Mouse (Mus musculus): ENCODE data around the gene Lamc2. TPM values are rescaled to one million over a fixed set of nuclear protein-coding genes. Genes with fewer than 3 reads are reported as not detected.
"Not testable (repeated sequence)": the region's sequence is repeated elsewhere in the genome, so short reads cannot be mapped to it uniquely, and the experiment has no call there.

Gene Lamc2
- polyA plus RNA-seq, 1 experiment from 2014 or later = 0.47 TPM

- Histone ChIP-seq H3K4me3 (replicated peaks) (no peak overlapping the region), H3K27me3 (peaks cover 28% of the 10 kb centered on the region; the same call in 1 of the 2 replicates), H3K9me3 (no peaks in the 10 kb centered on the region), H3K4me1 (no peaks in the 10 kb centered on the region; the same call in 1 of the 2 replicates), H3K9ac (no peak overlapping the region), H3K27ac (no peak overlapping the region), H3K4me2 (no peak overlapping the region), H3K36me3 (replicated peaks) (no peaks in the 10 kb centered on the region)
- WGBS = 87% methylated on average over 2 of the region's 2 CpGs
- ATAC-seq (ENCODE audit: low FRiP score) = no peak
These were observed 96.2 kb downstream of the Lamc2 start for GRCm38 (mm10) chr1:153090081-153090480.

DNA sequence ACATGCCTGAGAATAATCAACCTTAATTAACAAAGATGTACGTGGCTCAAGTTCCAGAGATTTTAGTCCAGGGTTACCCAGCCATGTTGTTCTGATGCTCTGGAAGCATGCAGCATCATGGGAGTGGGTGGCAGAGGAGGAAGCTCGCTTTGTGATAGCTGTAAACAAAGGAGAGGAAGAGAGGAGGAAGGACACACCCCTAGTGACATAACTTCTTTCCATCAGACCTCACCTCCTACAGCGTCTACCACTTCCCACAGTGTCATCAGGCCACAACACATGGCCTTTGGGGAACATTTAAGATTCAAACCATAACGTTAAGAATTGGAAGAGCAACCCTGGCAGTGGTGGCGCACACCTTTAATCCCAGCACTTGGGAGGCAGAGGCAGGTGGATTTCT lies 98.5 kb downstream of the Lamc2 start:
- H3K4me1 ChIP-seq = no peaks in the 10 kb centered on the region; the same call in 1 of the 2 replicates
- no peak overlapping the region for H3K27ac ChIP-seq
- no peak overlapping the region for H3K4me2 ChIP-seq
- no peak overlapping the region for H3K9ac ChIP-seq
- H3K36me3 ChIP-seq (replicated peaks) = no peaks in the 10 kb centered on the region
- no peaks in the 10 kb centered on the region for H3K9me3 ChIP-seq
- 85% methylated on average over 5 of the region's 5 CpGs for WGBS
- no peak for ATAC-seq (ENCODE audit: low FRiP score)
- 0 out of 2 replicates have a peak, but pooled peaks cover 19% of the 10 kb centered on the region for H3K27me3 ChIP-seq
- no peak overlapping the region for H3K4me3 ChIP-seq (replicated peaks)

DNA sequence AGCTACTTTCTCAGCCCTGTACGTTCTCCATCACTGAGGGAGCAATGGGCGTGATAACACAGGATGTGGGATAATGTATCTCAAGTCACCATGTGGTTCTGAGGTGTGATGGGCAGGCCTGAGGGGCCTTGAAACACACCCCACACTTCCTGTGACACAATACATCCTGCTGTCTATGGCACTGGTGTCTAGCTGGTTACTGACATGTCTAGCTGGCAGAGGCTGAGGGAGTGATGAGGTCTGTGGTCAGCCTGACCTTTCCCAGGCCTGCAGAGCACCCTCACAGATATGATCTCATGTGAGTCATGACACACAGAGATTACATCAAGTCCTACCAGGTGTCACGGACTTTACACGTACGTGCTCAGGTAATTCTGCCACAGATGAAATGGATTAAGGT lies 101.0 kb downstream of the Lamc2 start:
- H3K9ac ChIP-seq = no peak overlapping the region
- no peak overlapping the region for H3K27ac ChIP-seq
- no peak overlapping the region for H3K4me2 ChIP-seq
- H3K27me3 ChIP-seq = 0 out of 2 replicates have a peak, but pooled peaks cover 8% of the 10 kb centered on the region
- H3K4me3 ChIP-seq (replicated peaks) = no peak overlapping the region
- no peak for ATAC-seq (ENCODE audit: low FRiP score)
- no peaks in the 10 kb centered on the region for H3K9me3 ChIP-seq
- WGBS = 80% methylated on average over 5 of the region's 5 CpGs
- H3K36me3 ChIP-seq (replicated peaks) = no peaks in the 10 kb centered on the region
- H3K4me1 ChIP-seq = no peaks in the 10 kb centered on the region

DNA sequence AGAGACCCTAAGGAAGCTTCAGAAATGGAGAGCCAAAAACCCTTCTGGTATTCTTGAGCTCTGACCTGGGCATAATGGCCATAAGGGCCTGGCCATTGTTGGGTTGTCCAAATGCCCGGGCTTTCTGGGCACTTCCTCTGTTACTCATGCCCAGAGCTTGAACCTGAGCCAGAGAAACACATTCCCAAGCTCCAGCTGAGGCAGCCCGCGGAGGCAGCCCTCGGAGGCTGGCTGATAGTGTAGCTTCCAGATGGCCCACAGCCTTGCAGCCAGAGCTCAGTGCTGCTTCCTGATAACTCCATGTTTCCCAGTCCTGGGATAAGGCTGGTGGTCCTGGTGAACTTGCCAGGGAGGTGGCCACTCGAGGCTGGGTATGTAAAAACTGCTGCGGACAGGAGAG lies 102.1 kb downstream of the Lamc2 start:
- H3K4me1 ChIP-seq = no peaks in the 10 kb centered on the region
- H3K4me2 ChIP-seq = no peak overlapping the region
- H3K9ac ChIP-seq = no peak overlapping the region
- H3K27me3 ChIP-seq = 0 out of 2 replicates have a peak, but pooled peaks cover 5% of the 10 kb centered on the region
- H3K27ac ChIP-seq = no peak overlapping the region
- H3K4me3 ChIP-seq (replicated peaks) = no peak overlapping the region
- WGBS = 81% methylated on average over 6 of the region's 6 CpGs
- ATAC-seq (ENCODE audit: low FRiP score) = no peak
- no peaks in the 10 kb centered on the region for H3K9me3 ChIP-seq
- no peaks in the 10 kb centered on the region for H3K36me3 ChIP-seq (replicated peaks)

DNA sequence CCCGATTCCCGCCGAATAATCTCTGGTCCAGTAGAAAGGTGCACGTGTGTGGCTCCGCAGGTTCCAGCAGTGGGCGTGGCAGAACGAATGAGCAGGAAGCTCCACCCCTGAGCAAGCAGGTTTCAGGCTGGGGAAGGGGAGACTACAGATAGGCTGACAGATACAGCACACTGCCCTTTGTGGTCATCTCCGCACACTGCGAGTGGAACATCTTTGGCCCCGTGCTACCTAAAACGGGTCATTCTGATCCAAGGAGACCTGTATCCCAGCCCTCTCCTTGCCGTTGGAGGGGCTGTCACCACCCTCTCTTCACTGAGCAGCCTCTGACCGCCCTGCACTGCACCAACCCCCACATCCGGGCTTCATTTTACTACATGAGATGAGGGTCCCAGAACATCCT lies 103.0 kb downstream of the Lamc2 start:
- H3K36me3 ChIP-seq (replicated peaks); ATAC-seq (ENCODE audit: low FRiP score): not testable (repeated sequence)

DNA sequence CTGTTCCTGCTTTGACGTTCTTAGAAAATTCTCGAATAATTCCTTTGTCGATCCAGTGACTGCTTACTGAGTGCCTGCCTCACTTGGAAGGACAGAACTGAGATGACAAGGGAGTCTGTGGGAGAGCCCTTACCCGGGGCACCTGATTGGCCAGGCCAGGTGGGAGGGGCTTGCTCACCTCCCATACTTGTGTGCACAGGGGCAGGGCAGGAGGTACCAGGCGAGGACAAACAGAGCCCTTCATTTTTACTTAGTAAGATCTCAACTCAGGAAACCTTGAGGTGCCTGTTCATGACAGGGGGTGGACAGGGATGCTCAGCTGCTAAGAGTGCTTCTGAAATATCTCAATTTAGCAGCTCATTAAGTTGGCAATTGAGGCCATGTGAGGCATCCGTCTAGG lies 110.3 kb downstream of the Lamc2 start:
- peaks cover 48% of the 10 kb centered on the region for H3K27me3 ChIP-seq
- WGBS = 58% methylated on average over 6 of the region's 6 CpGs

More for the DNA sequence above, 103.0 kb downstream of the Lamc2 start:
- H3K27me3 ChIP-seq; H3K9ac ChIP-seq; H3K4me3 ChIP-seq (replicated peaks); H3K9me3 ChIP-seq; H3K4me1 ChIP-seq; H3K27ac ChIP-seq; H3K4me2 ChIP-seq: not testable (repeated sequence)
- WGBS = 83% methylated on average over 9 of the region's 14 CpGs

GRCm38 (mm10) chr1:153075087-153075736 lies 111.0 kb downstream of the Lamc2 start:
- Histone ChIP-seq H3K4me1 (peaks cover 34% of the 10 kb centered on the region), H3K4me2 (no peak overlapping the region), H3K27ac (peak overlapping the region; percentile 66; the same call in 1 of the 2 replicates), H3K27me3 (peaks cover 56% of the 10 kb centered on the region), H3K4me3 (replicated peaks) (no peak overlapping the region), H3K9ac (no peak overlapping the region), H3K36me3 (replicated peaks) (no peaks in the 10 kb centered on the region), H3K9me3 (no peaks in the 10 kb centered on the region)
- WGBS = 44% methylated on average over 3 of the region's 3 CpGs
- ATAC-seq (ENCODE audit: low FRiP score) = peak; percentile 45; the same call in 1 of the 2 replicates

More for the DNA sequence above, 110.3 kb downstream of the Lamc2 start:
- Histone ChIP-seq H3K4me3 (replicated peaks) (no peak overlapping the region), H3K36me3 (replicated peaks) (no peaks in the 10 kb centered on the region), H3K27ac (no peak overlapping the region), H3K4me1 (peaks cover 34% of the 10 kb centered on the region), H3K4me2 (no peak overlapping the region), H3K9ac (no peak overlapping the region), H3K9me3 (no peaks in the 10 kb centered on the region)
- ATAC-seq (ENCODE audit: low FRiP score) = no peak

DNA sequence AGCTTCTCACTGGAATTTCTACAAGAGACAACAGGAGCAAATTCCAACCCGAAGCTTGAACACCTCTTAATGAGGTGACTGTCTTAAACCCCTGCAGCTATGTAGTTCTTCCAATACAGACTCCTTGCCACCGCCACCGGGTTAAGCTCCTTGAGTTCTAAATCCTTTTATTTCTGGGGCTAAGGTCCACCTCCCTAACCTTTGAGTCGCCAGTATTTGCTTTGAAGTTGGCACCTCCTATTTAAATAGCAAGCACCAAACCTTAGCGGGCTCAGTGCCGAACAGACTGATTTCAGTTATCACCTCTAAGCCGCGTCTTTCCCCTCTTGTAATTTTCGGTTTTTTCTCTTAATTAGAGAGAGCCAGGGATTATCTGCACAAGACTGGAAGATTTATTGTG lies 112.8 kb downstream of the Lamc2 start:
- H3K27me3 ChIP-seq = peaks cover 67% of the 10 kb centered on the region
- peaks cover 34% of the 10 kb centered on the region for H3K4me1 ChIP-seq
- H3K4me2 ChIP-seq = peak overlapping the region; percentile 21
- H3K36me3 ChIP-seq (replicated peaks) = no peaks in the 10 kb centered on the region
- H3K9ac ChIP-seq = no peak overlapping the region
- no peak overlapping the region for H3K4me3 ChIP-seq (replicated peaks)
- H3K27ac ChIP-seq = peak overlapping the region; percentile 69
- 2% methylated on average over 9 of the region's 9 CpGs for WGBS
- no peak for ATAC-seq (ENCODE audit: low FRiP score)
- no peaks in the 10 kb centered on the region for H3K9me3 ChIP-seq

Other genes starting within 250 kb of the Lamc2 start
- 23.7 and 24.3 TPM in 2 replicates for gene Nmnat2, start 231.5 kb downstream of the Lamc2 start, polyA plus RNA-seq (2016; fragmentation: Nextera tagmentation; extraction: Ambion mirVana)
- 26.0 and 26.3 TPM in 2 replicates for gene Lamc1, start 146.3 kb upstream of the Lamc2 start, polyA plus RNA-seq (2016; fragmentation: Nextera tagmentation; extraction: Ambion mirVana)
- gene Shcbp1l, start 238.7 kb upstream of the Lamc2 start, polyA plus RNA-seq (2016; fragmentation: Nextera tagmentation; extraction: Ambion mirVana) = 0.12 and 0.29 TPM in 2 replicates

All from forebrain, embryonic 12.5 days (tissue).